Comparison of ENCODE assay signal across 1 mouse cellular context in genomic region chr4:122871989-122872388, GRCm38 (mm10).
TF ChIP-seq lines count a peak whose summit lies in the region.

No protein-coding gene starts in this region.

TF ChIP-seq in MEL, 35 proteins besides CTCF, POLR2A, EP300 and RAD21 (continued from another document):
- no peak for TF ChIP-seq MAX (IDR thresholded peaks at IDR 0.05; ENCODE audit: low read length)
- no peak for TF ChIP-seq ZKSCAN1 (IDR thresholded peaks at IDR 0.05; ENCODE audit: low read depth, low read length)
- no peak for TF ChIP-seq MEF2A (IDR thresholded peaks at IDR 0.05; ENCODE audit: extremely low read depth, insufficient replicate concordance, low read depth, low read length, poor library complexity, severe bottlenecking)
- TF ChIP-seq ELF1 (IDR thresholded peaks at IDR 0.05; ENCODE audit: low read depth, low read length): 0 out of 2 replicates have a peak, but pooled peaks have one; percentile 22
